Comparison of ENCODE assay signal across 8 mouse cellular contexts in the genomic region with DNA sequence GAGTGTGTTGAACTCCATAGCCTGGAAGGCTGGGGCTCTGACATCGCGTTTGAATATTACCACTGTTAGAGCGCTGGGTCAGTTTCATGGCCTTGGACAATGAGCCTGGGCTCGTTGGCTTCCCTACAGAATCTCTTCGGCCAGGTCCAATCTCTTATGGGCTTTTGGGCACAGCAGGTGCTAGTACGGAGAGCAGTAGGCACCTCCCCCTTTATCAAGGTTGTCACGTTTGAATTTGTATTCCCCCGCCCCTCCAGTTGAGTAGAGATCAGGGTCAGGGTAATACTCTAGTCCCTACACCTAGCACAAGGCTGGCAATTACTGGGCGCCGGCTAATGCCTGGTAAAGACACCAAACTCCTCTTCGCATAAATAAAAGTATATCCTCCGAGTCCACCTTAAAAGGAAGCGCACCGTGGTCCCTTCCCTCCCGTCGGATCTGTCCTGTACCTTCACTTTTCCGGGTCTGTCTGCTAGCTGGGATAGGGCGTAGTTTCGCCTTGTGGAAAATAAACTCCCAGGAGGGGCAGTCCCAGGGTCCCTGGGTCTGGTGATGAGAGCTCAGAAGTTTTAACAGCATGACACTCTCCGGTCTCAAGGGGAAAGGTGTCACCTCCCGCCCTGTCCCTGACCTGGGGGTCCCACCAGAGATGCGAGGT. TPM values are rescaled to one million over a fixed set of nuclear protein-coding genes. Genes with fewer than 3 reads are reported as not detected.
DNase-seq lines count a peak whose midpoint lies in the region; ATAC-seq and TF ChIP-seq lines count a peak whose summit lies in the region.

No protein-coding gene starts in this region.

- no peak for TF ChIP-seq EP300 in liver, postnatal 0 days (IDR thresholded peaks at IDR 0.05; ENCODE audit: low read depth)

- H3K9me3 ChIP-seq in heart, embryonic 12.5 days (replicated peaks): no peaks in the 10 kb centered on the region
- H3K9me3 ChIP-seq in forebrain, postnatal 0 days (ENCODE audit: low read length): no peaks in the 10 kb centered on the region
- no peaks in the 10 kb centered on the region for H3K9me3 ChIP-seq in liver, postnatal 0 days (ENCODE audit: low read length)

- peak; percentile 22; the same call in 1 of the 2 replicates for ATAC-seq in heart, embryonic 12.5 days (ENCODE audit: insufficient number of reproducible peaks, low FRiP score)
- 0 out of 2 replicates have a peak, but pooled peaks have one; percentile 6 for ATAC-seq in forebrain, postnatal 0 days
- ATAC-seq in liver, postnatal 0 days: peak; percentile 62

- H3K27ac ChIP-seq in heart, embryonic 12.5 days (ENCODE audit: poor library complexity, severe bottlenecking): peak overlapping the region; percentile 17
- no peak overlapping the region for H3K27ac ChIP-seq in forebrain, postnatal 0 days (ENCODE audit: low read depth, low read length)
- peak overlapping the region; percentile 73 for H3K27ac ChIP-seq in liver, postnatal 0 days (ENCODE audit: low read depth)

- peak overlapping the region; percentile 87 for H3K4me3 ChIP-seq in heart, embryonic 12.5 days
- peak overlapping the region; percentile 82 for H3K4me3 ChIP-seq in forebrain, postnatal 0 days (ENCODE audit: low read depth, low read length)
- peak overlapping the region; percentile 74 for H3K4me3 ChIP-seq in liver, postnatal 0 days (ENCODE audit: low read depth, low read length)

- H3K4me2 ChIP-seq in heart, embryonic 12.5 days: peak overlapping the region; percentile 93
- peak overlapping the region; percentile 88 for H3K4me2 ChIP-seq in forebrain, postnatal 0 days (ENCODE audit: low read depth)
- peak overlapping the region; percentile 93 for H3K4me2 ChIP-seq in liver, postnatal 0 days (ENCODE audit: low read depth, low read length)

- peaks cover 6% of the 10 kb centered on the region for H3K36me3 ChIP-seq in heart, embryonic 12.5 days
- no peaks in the 10 kb centered on the region for H3K36me3 ChIP-seq in forebrain, postnatal 0 days (ENCODE audit: insufficient read depth)
- 0 out of 2 replicates have a peak, but pooled peaks cover 3% of the 10 kb centered on the region for H3K36me3 ChIP-seq in liver, postnatal 0 days (replicated peaks; ENCODE audit: insufficient read depth, low read length)

- H3K9ac ChIP-seq in heart, embryonic 12.5 days: peak overlapping the region; percentile 79
- H3K9ac ChIP-seq in forebrain, postnatal 0 days: peak overlapping the region; percentile 61
- H3K9ac ChIP-seq in liver, postnatal 0 days (replicated peaks): peak overlapping the region; percentile 69

- H3K4me1 ChIP-seq in heart, embryonic 12.5 days (replicated peaks): peaks cover 44% of the 10 kb centered on the region
- H3K4me1 ChIP-seq in forebrain, postnatal 0 days (ENCODE audit: insufficient read depth): peaks cover 16% of the 10 kb centered on the region; the same call in 1 of the 2 replicates
- H3K4me1 ChIP-seq in liver, postnatal 0 days (ENCODE audit: insufficient read depth): peaks cover 24% of the 10 kb centered on the region

- TF ChIP-seq CTCF in forebrain, postnatal 0 days (IDR thresholded peaks at IDR 0.05; ENCODE audit: low read depth): no peak
- no peak for TF ChIP-seq CTCF in liver, postnatal 0 days (IDR thresholded peaks at IDR 0.05; ENCODE audit: low read depth)

- intact Hi-C loops in heart, postnatal 14 days (cut with DNase I): loop anchor here (5.0 to 10.0 kb wide), 2 partner anchors 207 to 295 kb away; a partner anchor contains a TSS

- peaks cover 17% of the 10 kb centered on the region for H3K27me3 ChIP-seq in heart, embryonic 12.5 days (replicated peaks)
- H3K27me3 ChIP-seq in forebrain, postnatal 0 days (ENCODE audit: insufficient read depth, low read length): peaks cover 18% of the 10 kb centered on the region; the same call in 1 of the 2 replicates
- peaks cover 23% of the 10 kb centered on the region for H3K27me3 ChIP-seq in liver, postnatal 0 days (ENCODE audit: insufficient read depth, low read length)

- no peak for DNase-seq in heart, postnatal 14 days
- DNase-seq in MN1 (ENCODE audit: low spot score): peak; percentile 49
- no peak for DNase-seq in forebrain, postnatal 0 days
- DNase-seq in liver, postnatal 0 days: peak; percentile 29
- DNase-seq in Muller cell, postnatal 12 days (ENCODE audit: inconsistent ontology term): no peak
- no peak for DNase-seq in right cerebral cortex, adult 18-20 months
- no peak for DNase-seq in urinary bladder, postnatal 4 days (ENCODE audit: low spot score in 2 of 2)

- under 1% methylated on average over 22 of the region's 22 CpGs for WGBS in heart, embryonic 12.5 days
- under 1% methylated on average over 22 of the region's 22 CpGs for WGBS in forebrain, postnatal 0 days
- under 1% methylated on average over 22 of the region's 22 CpGs for WGBS in liver, postnatal 0 days (ENCODE audit: insufficient replicate concordance)

RNA-seq across cellular contexts. Expression of a gene that starts 1.2 kb away (rescaled TPM):
- polyA plus RNA-seq in heart, embryonic 12.5 days (2016; fragmentation: Nextera tagmentation; extraction: Ambion mirVana): 23.3 and 23.5 TPM in 2 replicates
- 1 to 10 TPM; 9.9 TPM for total RNA-seq in heart, postnatal 14 days (2021)
- total RNA-seq in forebrain, postnatal 0 days (2014; rRNA removed): 19.5 and 21.0 TPM in 2 replicates
- polyA plus RNA-seq in forebrain, postnatal 0 days (2015; fragmentation: Nextera tagmentation; extraction: Ambion mirVana): 12.7 and 13.8 TPM in 2 replicates
- polyA plus RNA-seq in liver, postnatal 0 days (2015; fragmentation: Nextera tagmentation; extraction: Ambion mirVana): 10.9 and 13.0 TPM in 2 replicates

RNA-seq across cellular contexts. Expression of a gene that starts 3.7 kb away (rescaled TPM):
- 16.3 and 16.8 TPM in 2 replicates for polyA plus RNA-seq in heart, embryonic 12.5 days (2016; fragmentation: Nextera tagmentation; extraction: Ambion mirVana)
- total RNA-seq in heart, postnatal 14 days (2021): 10 to 100 TPM; 10.6 to 13.2 TPM
- 10.6 and 11.0 TPM in 2 replicates for total RNA-seq in forebrain, postnatal 0 days (2014; rRNA removed)
- polyA plus RNA-seq in forebrain, postnatal 0 days (2015; fragmentation: Nextera tagmentation; extraction: Ambion mirVana): 11.9 and 15.6 TPM in 2 replicates
- 1.5 and 2.0 TPM in 2 replicates for polyA plus RNA-seq in liver, postnatal 0 days (2015; fragmentation: Nextera tagmentation; extraction: Ambion mirVana)

RNA-seq across cellular contexts. Expression of a gene that starts 11.2 kb away (rescaled TPM):
- 19.4 and 20.5 TPM in 2 replicates for polyA plus RNA-seq in heart, embryonic 12.5 days (2016; fragmentation: Nextera tagmentation; extraction: Ambion mirVana)
- total RNA-seq in heart, postnatal 14 days (2021): 1 to 10 TPM; 7.1 TPM
- total RNA-seq in forebrain, postnatal 0 days (2014; rRNA removed): 15.5 and 19.6 TPM in 2 replicates
- polyA plus RNA-seq in forebrain, postnatal 0 days (2015; fragmentation: Nextera tagmentation; extraction: Ambion mirVana): 11.5 and 16.3 TPM in 2 replicates
- polyA plus RNA-seq in liver, postnatal 0 days (2015; fragmentation: Nextera tagmentation; extraction: Ambion mirVana): 12.4 and 13.6 TPM in 2 replicates

RNA-seq across cellular contexts. Expression of a gene that starts 20.5 kb away (rescaled TPM):
- polyA plus RNA-seq in heart, embryonic 12.5 days (2016; fragmentation: Nextera tagmentation; extraction: Ambion mirVana): 13.3 and 13.8 TPM in 2 replicates
- 10 to 100 TPM; 22.7 to 26.3 TPM for total RNA-seq in heart, postnatal 14 days (2021)
- total RNA-seq in forebrain, postnatal 0 days (2014; rRNA removed): 4.2 and 4.5 TPM in 2 replicates
- 1.7 TPM in 2 replicates for polyA plus RNA-seq in forebrain, postnatal 0 days (2015; fragmentation: Nextera tagmentation; extraction: Ambion mirVana)
- polyA plus RNA-seq in liver, postnatal 0 days (2015; fragmentation: Nextera tagmentation; extraction: Ambion mirVana): 1.1 and 1.5 TPM in 2 replicates

Comparison
In these comparisons a context has a peak if more than half of its experiments do, and no peak if none do; other contexts are left out.
1. ATAC-seq: peak in every context shown above with its lines; median percentile 62 in liver, postnatal 0 days; 22 in heart, embryonic 12.5 days; 6 in forebrain, postnatal 0 days.
2. DNase-seq: peak in MN1 (single experiment) and liver, postnatal 0 days (single experiment); none in heart, postnatal 14 days (0 of 2), forebrain, postnatal 0 days (single experiment), Muller cell, postnatal 12 days (single experiment), right cerebral cortex, adult 18-20 months (single experiment) and urinary bladder, postnatal 4 days (0 of 2).
3. Peak in every context shown above with its lines, with median percentiles within 50 percentile points of each other: H3K4me2 ChIP-seq, H3K4me3 ChIP-seq and H3K9ac ChIP-seq.